Mouse (Mus musculus): ENCODE measurements around the gene Acsl5.

- TF ChIP-seq CTCF (IDR thresholded peaks at IDR 0.05; ENCODE audit: low read depth, low read length) (no peak), GATA1 (IDR thresholded peaks at IDR 0.05; ENCODE audit: borderline replicate concordance, low read length) (no peak)
Measured at GRCm38 (mm10) chr19:55265269-55265668, 13.5 kb downstream of the Acsl5 start.
